Mouse (Mus musculus): ENCODE measurements around the gene Cars. TPM values are rescaled to one million over a fixed set of nuclear protein-coding genes. Genes with fewer than 3 reads are reported as not detected.
"Not testable (repeated sequence)": the region's sequence is repeated elsewhere in the genome, so short reads cannot be mapped to it uniquely, and the experiment has no call there.

Cars gene
- polyA plus RNA-seq, 1 experiment: 143 TPM

GRCm38 (mm10) chr7:143538671-143539070 lies 61.2 kb downstream of the Cars start:
- Histone ChIP-seq H3K4me3 (ENCODE audit: low read depth, low read length) (no peak overlapping the region), H3K4me1 (ENCODE audit: control insufficient read depth, insufficient read depth, low read length) (no peaks in the 10 kb centered on the region), H3K27ac (ENCODE audit: insufficient read depth, low read length) (no peak overlapping the region), H3K9me3 (replicated peaks; ENCODE audit: control insufficient read depth, insufficient read depth, low read length, poor library complexity, severe bottlenecking) (no peaks in the 10 kb centered on the region), H3K36me3 (ENCODE audit: control insufficient read depth, insufficient read depth, low read length, poor library complexity, severe bottlenecking) (peaks cover 50% of the 10 kb centered on the region), H3K9ac (ENCODE audit: low read depth, poor library complexity, severe bottlenecking) (no peak overlapping the region), H3K27me3 (ENCODE audit: control insufficient read depth, insufficient read depth, low read length, poor library complexity, severe bottlenecking) (no peaks in the 10 kb centered on the region)
- no peak for TF ChIP-seq CTCF (IDR thresholded peaks at IDR 0.05; ENCODE audit: low read depth, low read length)
- TF ChIP-seq POLR2A (IDR thresholded peaks at IDR 0.05; ENCODE audit: insufficient read depth, low read length): no peak
- no peak for TF ChIP-seq EP300 (IDR thresholded peaks at IDR 0.05; ENCODE audit: insufficient read depth, low read depth, low read length)

DNA sequence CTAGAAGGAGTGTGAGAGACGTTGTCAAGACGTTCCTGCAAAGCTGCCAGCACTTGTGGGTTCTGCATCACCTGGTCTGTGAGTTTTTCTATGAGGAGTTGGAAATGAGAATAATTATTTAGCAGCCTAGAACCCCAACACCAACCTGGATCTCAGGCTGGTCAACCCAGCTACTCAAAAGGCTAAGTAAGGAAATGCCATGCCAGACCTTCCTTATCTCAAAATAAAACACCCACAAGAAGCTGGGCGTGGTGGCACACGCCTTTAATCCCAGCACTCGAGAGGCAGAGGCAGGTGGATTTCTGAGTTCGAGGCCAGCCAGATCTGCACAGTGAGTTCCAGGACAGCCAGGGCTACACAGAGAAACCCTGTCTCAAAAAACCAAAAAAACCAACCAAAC lies 61.7 kb downstream of the Cars start:
- H3K36me3 ChIP-seq (ENCODE audit: control insufficient read depth, insufficient read depth, low read length, poor library complexity, severe bottlenecking): peaks cover 54% of the 10 kb centered on the region
- not testable (repeated sequence) for H3K4me3 ChIP-seq (ENCODE audit: low read depth, low read length); H3K9ac ChIP-seq (ENCODE audit: low read depth, poor library complexity, severe bottlenecking); H3K27me3 ChIP-seq (ENCODE audit: control insufficient read depth, insufficient read depth, low read length, poor library complexity, severe bottlenecking); H3K4me1 ChIP-seq (ENCODE audit: control insufficient read depth, insufficient read depth, low read length); H3K9me3 ChIP-seq (replicated peaks; ENCODE audit: control insufficient read depth, insufficient read depth, low read length, poor library complexity, severe bottlenecking); H3K27ac ChIP-seq (ENCODE audit: insufficient read depth, low read length)

DNA sequence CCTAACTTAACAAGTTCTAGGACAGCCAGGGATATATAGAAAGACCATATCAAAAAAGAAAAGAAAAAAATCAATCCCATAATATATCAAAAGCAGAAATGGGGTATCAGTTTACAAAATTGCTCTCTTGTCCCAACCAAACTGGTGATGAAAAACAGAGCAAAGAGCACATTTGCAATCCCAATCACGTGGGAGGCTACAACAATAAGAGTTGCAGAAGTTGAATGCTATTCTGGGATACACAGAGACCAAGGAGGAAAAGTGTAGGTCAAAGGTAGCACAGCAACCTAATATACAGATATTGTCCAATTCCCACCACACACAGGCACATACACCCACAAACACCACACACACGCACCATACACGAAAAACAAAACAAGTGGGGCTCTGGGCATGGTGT lies 63.6 kb downstream of the Cars start:
- H3K9me3 ChIP-seq (replicated peaks; ENCODE audit: control insufficient read depth, insufficient read depth, low read length, poor library complexity, severe bottlenecking): no peaks in the 10 kb centered on the region
- H3K4me3 ChIP-seq (ENCODE audit: low read depth, low read length): no peak overlapping the region
- no peak overlapping the region for H3K9ac ChIP-seq (ENCODE audit: low read depth, poor library complexity, severe bottlenecking)
- H3K27me3 ChIP-seq (ENCODE audit: control insufficient read depth, insufficient read depth, low read length, poor library complexity, severe bottlenecking): no peaks in the 10 kb centered on the region
- no peaks in the 10 kb centered on the region for H3K4me1 ChIP-seq (ENCODE audit: control insufficient read depth, insufficient read depth, low read length)
- H3K36me3 ChIP-seq (ENCODE audit: control insufficient read depth, insufficient read depth, low read length, poor library complexity, severe bottlenecking): peaks cover 68% of the 10 kb centered on the region
- TF ChIP-seq EP300 (IDR thresholded peaks at IDR 0.05; ENCODE audit: insufficient read depth, low read depth, low read length) (no peak), CTCF (IDR thresholded peaks at IDR 0.05; ENCODE audit: low read depth, low read length) (no peak), POLR2A (IDR thresholded peaks at IDR 0.05; ENCODE audit: insufficient read depth, low read length) (no peak)
- no peak overlapping the region for H3K27ac ChIP-seq (ENCODE audit: insufficient read depth, low read length)

DNA sequence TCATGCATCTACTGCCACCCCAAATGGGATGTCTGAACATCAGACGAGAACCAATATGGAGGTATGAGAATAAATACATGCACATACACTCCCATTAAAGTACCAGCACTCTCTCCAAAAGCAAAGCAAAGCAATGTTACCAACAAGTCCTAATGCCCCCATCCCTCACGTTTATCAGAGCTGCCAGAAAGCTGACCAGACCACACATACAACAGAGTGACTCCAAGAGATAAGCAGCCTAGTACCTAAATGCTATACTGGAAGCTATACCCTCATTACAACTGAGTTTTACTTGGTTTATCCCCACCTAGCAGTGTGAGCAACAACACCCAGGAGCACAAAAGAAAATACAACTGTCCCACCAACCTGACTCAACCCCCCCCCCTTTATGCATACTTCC lies 66.6 kb downstream of the Cars start:
- Histone ChIP-seq H3K36me3 (ENCODE audit: control insufficient read depth, insufficient read depth, low read length, poor library complexity, severe bottlenecking) (peaks cover 81% of the 10 kb centered on the region), H3K27me3 (ENCODE audit: control insufficient read depth, insufficient read depth, low read length, poor library complexity, severe bottlenecking) (no peaks in the 10 kb centered on the region), H3K4me1 (ENCODE audit: control insufficient read depth, insufficient read depth, low read length) (no peaks in the 10 kb centered on the region), H3K9me3 (replicated peaks; ENCODE audit: control insufficient read depth, insufficient read depth, low read length, poor library complexity, severe bottlenecking) (no peaks in the 10 kb centered on the region), H3K27ac (ENCODE audit: insufficient read depth, low read length) (no peak overlapping the region), H3K9ac (ENCODE audit: low read depth, poor library complexity, severe bottlenecking) (no peak overlapping the region), H3K4me3 (ENCODE audit: low read depth, low read length) (no peak overlapping the region)
- TF ChIP-seq CTCF (IDR thresholded peaks at IDR 0.05; ENCODE audit: low read depth, low read length): no peak
- no peak for TF ChIP-seq POLR2A (IDR thresholded peaks at IDR 0.05; ENCODE audit: insufficient read depth, low read length)
- TF ChIP-seq EP300 (IDR thresholded peaks at IDR 0.05; ENCODE audit: insufficient read depth, low read depth, low read length): no peak

DNA sequence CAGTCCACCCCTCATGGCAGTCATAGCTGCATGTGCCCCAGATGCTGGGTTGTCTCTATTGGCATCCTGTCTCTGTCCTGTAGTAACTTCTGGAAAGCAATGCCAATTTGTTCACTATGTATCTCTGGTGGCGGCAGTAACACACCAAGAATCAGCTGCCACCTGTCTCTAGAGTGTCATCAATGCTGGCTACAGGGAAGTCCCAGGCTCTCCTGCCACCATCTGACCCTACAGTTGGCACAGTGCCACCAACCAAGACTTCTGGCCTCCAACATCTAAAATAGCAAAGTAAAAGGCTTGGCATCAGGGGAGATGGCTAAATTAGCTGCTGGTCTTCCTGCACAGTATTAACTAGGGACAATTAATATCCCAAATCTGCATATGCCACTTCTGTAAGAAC lies 67.5 kb downstream of the Cars start:
- Histone ChIP-seq H3K9ac (ENCODE audit: low read depth, poor library complexity, severe bottlenecking) (no peak overlapping the region), H3K4me1 (ENCODE audit: control insufficient read depth, insufficient read depth, low read length) (no peaks in the 10 kb centered on the region), H3K4me3 (ENCODE audit: low read depth, low read length) (no peak overlapping the region), H3K36me3 (ENCODE audit: control insufficient read depth, insufficient read depth, low read length, poor library complexity, severe bottlenecking) (peaks cover 81% of the 10 kb centered on the region), H3K27me3 (ENCODE audit: control insufficient read depth, insufficient read depth, low read length, poor library complexity, severe bottlenecking) (no peaks in the 10 kb centered on the region), H3K9me3 (replicated peaks; ENCODE audit: control insufficient read depth, insufficient read depth, low read length, poor library complexity, severe bottlenecking) (no peaks in the 10 kb centered on the region), H3K27ac (ENCODE audit: insufficient read depth, low read length) (no peak overlapping the region)
- no peak for TF ChIP-seq POLR2A (IDR thresholded peaks at IDR 0.05; ENCODE audit: insufficient read depth, low read length)
- no peak for TF ChIP-seq EP300 (IDR thresholded peaks at IDR 0.05; ENCODE audit: insufficient read depth, low read depth, low read length)
- no peak for TF ChIP-seq CTCF (IDR thresholded peaks at IDR 0.05; ENCODE audit: low read depth, low read length)

DNA sequence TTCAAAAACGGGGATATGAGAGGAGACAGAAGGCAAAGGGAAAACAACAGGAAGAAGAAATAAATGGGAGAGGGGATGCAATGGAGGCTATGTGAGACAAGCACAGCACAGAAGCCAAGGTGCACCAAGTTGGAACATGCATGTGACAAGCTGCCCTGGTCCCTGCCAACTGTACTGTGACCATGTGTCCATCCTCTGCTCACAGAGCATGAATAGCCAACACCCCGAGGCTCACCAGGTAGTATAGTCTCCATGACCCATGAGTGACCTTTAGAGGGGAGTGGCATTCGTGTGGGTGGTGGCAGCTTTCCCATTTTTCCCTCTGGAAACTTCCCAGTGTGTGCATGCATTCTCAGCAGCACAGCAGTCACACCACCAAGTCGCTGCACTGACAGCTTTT lies 80.6 kb downstream of the Cars start:
- no peak overlapping the region for H3K27ac ChIP-seq (ENCODE audit: insufficient read depth, low read length)
- H3K36me3 ChIP-seq (ENCODE audit: control insufficient read depth, insufficient read depth, low read length, poor library complexity, severe bottlenecking): peaks cover 55% of the 10 kb centered on the region
- H3K9me3 ChIP-seq (replicated peaks; ENCODE audit: control insufficient read depth, insufficient read depth, low read length, poor library complexity, severe bottlenecking): no peaks in the 10 kb centered on the region
- H3K27me3 ChIP-seq (ENCODE audit: control insufficient read depth, insufficient read depth, low read length, poor library complexity, severe bottlenecking): no peaks in the 10 kb centered on the region
- H3K9ac ChIP-seq (ENCODE audit: low read depth, poor library complexity, severe bottlenecking): no peak overlapping the region
- TF ChIP-seq POLR2A (IDR thresholded peaks at IDR 0.05; ENCODE audit: insufficient read depth, low read length) (no peak), EP300 (IDR thresholded peaks at IDR 0.05; ENCODE audit: insufficient read depth, low read depth, low read length) (no peak), CTCF (IDR thresholded peaks at IDR 0.05; ENCODE audit: low read depth, low read length) (no peak)
- no peaks in the 10 kb centered on the region for H3K4me1 ChIP-seq (ENCODE audit: control insufficient read depth, insufficient read depth, low read length)
- no peak overlapping the region for H3K4me3 ChIP-seq (ENCODE audit: low read depth, low read length)

Data from ES-Bruce4 (cell line).